Comparison of ENCODE assay signal across 8 mouse cellular contexts in genomic region chr11:96075509-96076220, GRCm38 (mm10). TPM values are rescaled to one million over a fixed set of nuclear protein-coding genes. Genes with fewer than 3 reads are reported as not detected.
DNase-seq lines count a peak whose midpoint lies in the region; ATAC-seq lines count a peak whose summit lies in the region.

Gene Atp5g1, minus strand, starts transcription at chr11:96075670.

- intact Hi-C loops in gastrocnemius, postnatal 14 days (cut with DNase I; ENCODE audit: low total_unique reads): no loop called here
- intact Hi-C loops in left cerebral cortex, postnatal 10 days (cut with DNase I): no loop called here

- peak; percentile 99 to 100 for DNase-seq in adrenal gland, adult (ENCODE audit: inconsistent age in 2 of 2, low spot score in 1 of 2)
- peak; percentile 100 for DNase-seq in embryo, embryonic 10.5 days (ENCODE audit: low spot score)
- peak; percentile 96 for DNase-seq in gastrocnemius, postnatal 14 days
- peak; percentile 98 to 100 for DNase-seq in left cerebral cortex, postnatal 10 days (ENCODE audit: extremely low spot score in 1 of 2, low spot score in 2 of 2)
- DNase-seq in right cerebral cortex, postnatal 25 days: peak; percentile 99
- peak; percentile 97 to 99 for DNase-seq in urinary bladder, postnatal 4 days (ENCODE audit: low spot score in 2 of 2)

- peak; percentile 91 for ATAC-seq in inflammation-experienced regulatory T-cells, adult 6 months
- ATAC-seq in megakaryocyte-erythroid progenitor cell, adult 5-6 weeks (replicated peaks; ENCODE audit: low FRiP score, low TSS enrichment, poor library complexity, severe bottlenecking): peak; percentile 95

RNA-seq across cellular contexts. Expression of gene Atp5g1, which starts in this region (rescaled TPM):
- total RNA-seq in gastrocnemius, postnatal 14 days (2021): 1,000 to 10,000 TPM; 1,272 to 1,516 TPM
- polyA plus RNA-seq in inflammation-experienced regulatory T-cells, adult 6 months (2017; shearing (Covaris generic)): 100 to 1,000 TPM; 336 to 391 (median 363) TPM
- 100 to 1,000 TPM; 556 to 586 TPM for total RNA-seq in left cerebral cortex, postnatal 10 days (2021)
- 878 and 1,130 TPM in 2 replicates for total RNA-seq in megakaryocyte-erythroid progenitor cell, adult 5-6 weeks (2014; fragmentation: Nextera tagmentation)
- total RNA-seq in megakaryocyte-erythroid progenitor cell, adult 5-6 weeks (2017): 87.7 and 137 TPM in 2 replicates

Comparison
In these comparisons a context has a peak if more than half of its experiments do, and no peak if none do; other contexts are left out.
1. Peak in every context shown above with its lines: DNase-seq and ATAC-seq.